Mouse (Mus musculus) CD4-positive, CD25-positive, alpha-beta regulatory T cell, adult 4 months (primary cell): Measurements from ENCODE around the gene Uck2. TPM values are rescaled to one million over a fixed set of nuclear protein-coding genes. Genes with fewer than 3 reads are reported as not detected.

Source experiments
- ATAC-seq: one replicate; pipeline ENCODE4 v1.8.0; 2017
- polyA plus RNA-seq, 2 experiments: library from polyadenylated mRNA; unstranded; fragments of 100-300 nt; shearing (Covaris generic); gene quantifications; one replicate each; pipeline ENCODE4 v1.2.1; 2017

Uck2 gene
- polyA plus RNA-seq, 2 experiments from 2014 or later: 24.0 to 35.0 TPM

GRCm38 (mm10) chr1:167253579-167253978 lies 31.5 kb downstream of the Uck2 start:
- no peak for ATAC-seq

GRCm38 (mm10) chr1:167249881-167250280 lies 35.2 kb downstream of the Uck2 start:
- no peak for ATAC-seq

GRCm38 (mm10) chr1:167249252-167249651 lies 35.9 kb downstream of the Uck2 start:
- ATAC-seq: no peak

- ATAC-seq: no peak
Measured at GRCm38 (mm10) chr1:167247886-167248285, 37.2 kb downstream of the Uck2 start.

GRCm38 (mm10) chr1:167246976-167247375 lies 38.1 kb downstream of the Uck2 start:
- no peak for ATAC-seq

- no peak for ATAC-seq
Measured at GRCm38 (mm10) chr1:167246275-167246674, 38.8 kb downstream of the Uck2 start.

- peak; percentile 21 for ATAC-seq
Measured at GRCm38 (mm10) chr1:167245180-167245641, 39.9 kb downstream of the Uck2 start.

- ATAC-seq: peak; percentile 83
Measured at GRCm38 (mm10) chr1:167242191-167242681, 42.9 kb downstream of the Uck2 start.

GRCm38 (mm10) chr1:167241487-167241886 lies 43.6 kb downstream of the Uck2 start:
- ATAC-seq: no peak

GRCm38 (mm10) chr1:167240361-167240760 lies 44.8 kb downstream of the Uck2 start:
- no peak for ATAC-seq

- no peak for ATAC-seq
Measured at GRCm38 (mm10) chr1:167239916-167240315, 45.2 kb downstream of the Uck2 start.

- ATAC-seq: no peak
Measured at GRCm38 (mm10) chr1:167237798-167238197, 47.3 kb downstream of the Uck2 start.

- no peak for ATAC-seq
Measured at GRCm38 (mm10) chr1:167236790-167237189, 48.3 kb downstream of the Uck2 start.

- no peak for ATAC-seq
Measured at GRCm38 (mm10) chr1:167234344-167234743, 50.8 kb downstream of the Uck2 start.

GRCm38 (mm10) chr1:167232918-167233317 lies 52.2 kb downstream of the Uck2 start:
- ATAC-seq: no peak

GRCm38 (mm10) chr1:167231612-167232283 lies 53.4 kb downstream of the Uck2 start:
- no peak for ATAC-seq

- no peak for ATAC-seq
Measured at GRCm38 (mm10) chr1:167230930-167231611, 54.0 kb downstream of the Uck2 start.

- ATAC-seq: no peak
Measured at GRCm38 (mm10) chr1:167222382-167223010, 62.6 kb downstream of the Uck2 start.

GRCm38 (mm10) chr1:167220303-167221174 lies 64.6 kb downstream of the Uck2 start:
- peak; percentile 92 for ATAC-seq

GRCm38 (mm10) chr1:167215460-167215859 lies 69.7 kb downstream of the Uck2 start:
- ATAC-seq: no peak

- ATAC-seq: no peak
Measured at GRCm38 (mm10) chr1:167212710-167213109, 72.4 kb downstream of the Uck2 start.

- ATAC-seq: peak; percentile 77
Measured at GRCm38 (mm10) chr1:167211979-167212614, 73.0 kb downstream of the Uck2 start.
